Mouse (Mus musculus) myocyte (in vitro differentiated cells): Measurements from ENCODE around the gene Itfg2.
A peak's percentile ranks its signal among the peaks of the same experiment; 100 is the strongest.

ENCODE experiments used
- CEBPB ChIP-seq: IDR thresholded peaks from 2 replicates; pipeline ENCODE4 v1.6.1; 2011; ENCODE audit warnings: mild to moderate bottlenecking, moderate library complexity; ENCODE audit not compliant: poor library complexity, insufficient read depth, severe bottlenecking
- MAX ChIP-seq: IDR thresholded peaks from one replicate; pipeline ENCODE4 v1.6.1; 2011; ENCODE audit warnings: low read depth, mild to moderate bottlenecking, control low read depth
- MYOD1 ChIP-seq, 3 experiments: IDR thresholded peaks; one replicate each; pipeline ENCODE4 v1.6.1; 2011; ENCODE audit warnings: control low read depth in 2 of 3, low read depth in 2 of 3, mild to moderate bottlenecking in 2 of 3, moderate library complexity in 1 of 3; ENCODE audit not compliant: insufficient read length in 2 of 3, control insufficient read depth in 1 of 3
- MYOG ChIP-seq, 3 experiments: IDR thresholded peaks; one replicate each; pipeline ENCODE4 v1.6.1; 2011; ENCODE audit warnings: control low read depth in 2 of 3, low read depth in 2 of 3, mild to moderate bottlenecking in 2 of 3; ENCODE audit not compliant: insufficient read length in 2 of 3, control insufficient read depth in 1 of 3, insufficient read depth in 1 of 3
- POLR2A ChIP-seq: IDR thresholded peaks from one replicate; pipeline ENCODE4 v1.6.1; 2011; ENCODE audit warnings: low read depth, mild to moderate bottlenecking, control low read depth, moderate library complexity; ENCODE audit not compliant: insufficient read length
- POLR2AphosphoS2 ChIP-seq: IDR thresholded peaks from one replicate; pipeline ENCODE4 v1.6.1; 2011; ENCODE audit warnings: low read depth, control low read depth; ENCODE audit not compliant: insufficient read length
- REST ChIP-seq: IDR thresholded peaks from one replicate; pipeline ENCODE4 v1.6.1; 2011; ENCODE audit warnings: mild to moderate bottlenecking, control low read depth, moderate library complexity; ENCODE audit not compliant: insufficient read depth, insufficient read length
- SRF ChIP-seq: IDR thresholded peaks from one replicate; pipeline ENCODE4 v1.6.1; 2011; ENCODE audit warnings: low read depth; ENCODE audit not compliant: control insufficient read depth, insufficient read length
- TCF3 ChIP-seq: IDR thresholded peaks from one replicate; pipeline ENCODE4 v1.6.1; 2011; ENCODE audit warnings: low read depth, control low read depth; ENCODE audit not compliant: insufficient read length
- USF1 ChIP-seq: IDR thresholded peaks from one replicate; pipeline ENCODE4 v1.6.1; 2011; ENCODE audit warnings: low read depth, mild to moderate bottlenecking, control low read depth, moderate library complexity

DNA sequence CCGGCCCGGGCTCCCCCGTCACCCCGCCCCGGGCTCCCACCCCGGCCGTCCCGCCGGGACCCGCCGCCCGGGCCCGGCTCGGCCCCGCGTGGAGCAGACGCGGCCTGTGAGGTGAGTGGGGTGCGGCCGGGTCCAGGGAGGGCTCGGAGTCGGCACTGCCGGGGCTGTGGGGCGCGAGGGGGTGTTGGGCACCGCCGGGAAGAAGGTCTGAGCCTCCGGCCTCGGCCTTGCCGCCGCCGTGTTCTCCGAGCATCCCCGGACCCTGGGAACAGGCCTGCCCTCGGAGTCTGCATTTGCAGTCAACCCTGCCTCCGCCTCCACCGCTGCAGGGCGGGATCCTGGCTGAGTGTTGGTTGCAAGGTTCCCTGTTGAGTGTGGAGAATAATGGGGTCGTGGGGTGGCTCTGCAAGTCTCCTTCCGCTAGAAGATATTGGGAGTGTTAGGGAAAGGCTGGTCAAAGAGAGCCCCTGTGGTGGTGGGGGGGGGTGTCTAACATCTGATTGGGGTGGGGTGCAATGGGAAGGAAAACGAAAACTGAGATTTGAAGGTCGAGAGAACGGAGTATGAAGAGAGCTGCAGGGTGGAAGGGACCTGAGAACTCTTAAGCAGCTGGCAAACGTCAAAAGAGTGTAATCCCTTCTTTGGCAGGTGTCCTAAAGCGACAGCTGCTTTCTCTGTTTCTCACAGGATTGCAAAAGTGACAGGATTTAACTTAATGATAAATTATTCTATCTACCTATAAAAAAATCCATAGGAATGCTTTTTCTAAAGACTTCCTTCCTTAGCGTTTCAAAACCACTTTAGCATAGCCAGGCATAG, 61.5 kb downstream of the Itfg2 start:
- no peak for TF ChIP-seq USF1
- TF ChIP-seq MYOG (IDR thresholded peaks at IDR 0.05; ENCODE audit: control insufficient read depth in 1 of 3, insufficient read depth in 1 of 3, insufficient read length in 2 of 3, low read depth in 2 of 3) = peak in 1 of 3 experiments; percentile 25
- no peak for TF ChIP-seq POLR2A
- TF ChIP-seq POLR2AphosphoS2 = no peak
- TF ChIP-seq REST = no peak
- TF ChIP-seq TCF3 = no peak
- TF ChIP-seq CEBPB = no peak
- TF ChIP-seq MAX = no peak
- no peak for TF ChIP-seq SRF
- TF ChIP-seq MYOD1 (IDR thresholded peaks at IDR 0.05; ENCODE audit: control insufficient read depth in 1 of 3, insufficient read length in 2 of 3, low read depth in 2 of 3) = peak; percentile 15 to 53 (median 50)
